17 mouse cellular contexts compared by ENCODE assay signal in the genomic region with DNA sequence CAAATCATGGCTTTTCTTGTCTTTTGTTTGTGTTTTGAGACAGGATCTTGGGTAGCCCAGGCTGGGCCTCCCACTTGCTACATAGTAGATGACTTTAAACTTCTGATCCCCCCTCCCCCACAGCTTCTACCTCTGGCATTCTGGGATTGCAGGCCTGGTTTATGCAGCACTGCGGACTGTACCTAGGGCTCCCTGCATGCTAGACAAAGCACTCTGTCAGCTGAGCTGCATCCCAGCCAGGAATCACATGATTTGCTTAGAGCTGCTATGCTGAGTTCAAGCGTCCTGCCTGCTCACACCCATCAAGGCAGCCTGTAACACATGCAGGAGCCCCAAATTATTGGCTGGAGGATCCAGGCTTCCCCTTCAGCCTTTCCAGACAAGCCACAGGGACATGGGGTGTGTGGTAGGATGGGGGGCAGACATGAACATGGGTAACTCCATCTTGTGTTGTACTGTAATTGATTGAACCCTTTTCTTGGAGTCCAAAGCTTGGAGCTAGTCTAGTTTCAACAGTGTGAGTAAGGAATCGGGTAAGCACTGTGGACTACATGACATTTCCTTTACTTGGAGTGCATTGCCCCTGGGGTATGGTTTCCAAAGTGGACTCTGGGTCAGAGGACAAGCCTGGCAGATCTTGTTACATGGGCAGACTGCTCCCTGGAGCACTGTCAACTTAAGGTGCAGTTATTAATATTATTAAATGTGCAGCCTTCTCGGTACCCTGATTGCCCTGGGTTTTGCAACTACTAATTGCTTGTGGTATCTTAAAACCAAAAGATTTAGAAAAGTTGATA. TPM values are rescaled to one million over a fixed set of nuclear protein-coding genes. Genes with fewer than 3 reads are reported as not detected.
DNase-seq lines count a peak whose midpoint lies in the region; ATAC-seq lines count a peak whose summit lies in the region.
"Had no signal": no experiment of that assay in that cellular context is flagged by ENCODE, and none has a peak within 500 bp of the region (broad histone marks: within the 10 kb centered on the region; RNA-seq: fewer than 3 reads in every experiment).

No protein-coding gene starts in this region.

- H3K4me2 ChIP-seq in heart, embryonic 12.5 days = no peak overlapping the region
- H3K4me2 ChIP-seq: forebrain, embryonic 13.5 days; midbrain, embryonic 12.5 days; neural tube, embryonic 12.5 days had no signal

- H3K9ac ChIP-seq in heart, embryonic 12.5 days = peak overlapping the region; percentile 40
- H3K9ac ChIP-seq: forebrain, embryonic 13.5 days; midbrain, embryonic 12.5 days; neural tube, embryonic 12.5 days had no signal

- peak overlapping the region; percentile 52 for H3K27ac ChIP-seq in heart, embryonic 12.5 days (ENCODE audit: poor library complexity, severe bottlenecking)
- peak overlapping the region; percentile 32 for H3K27ac ChIP-seq in limb, embryonic 10.5 days
- H3K27ac ChIP-seq: forebrain, embryonic 13.5 days; kidney, postnatal 0 days; midbrain, embryonic 12.5 days; neural tube, embryonic 12.5 days had no signal

- 52% methylated on average over 4 of the region's 4 CpGs for WGBS in heart, embryonic 12.5 days
- 62% methylated on average over 4 of the region's 4 CpGs for WGBS in limb, embryonic 10.5 days

- ATAC-seq in heart, embryonic 12.5 days (ENCODE audit: insufficient number of reproducible peaks, low FRiP score) = peak; percentile 40; the same call in 1 of the 2 replicates
- ATAC-seq: CD4-positive, CD25-positive, alpha-beta regulatory T cell, adult 4 months; forebrain, embryonic 13.5 days had no signal

- peaks cover 11% of the 10 kb centered on the region; the same call in 1 of the 2 replicates for H3K36me3 ChIP-seq in heart, embryonic 12.5 days
- H3K36me3 ChIP-seq in limb, embryonic 10.5 days = peaks cover 6% of the 10 kb centered on the region; the same call in 1 of the 2 replicates
- H3K36me3 ChIP-seq: midbrain, embryonic 12.5 days; neural tube, embryonic 12.5 days had no signal

- DNase-seq in heart, adult 9 months (ENCODE audit: low spot score in 2 of 2) = no peak
- DNase-seq in kidney, postnatal 25 days = peak; percentile 33 to 56
- DNase-seq in kidney, adult 9 months = no peak
- DNase-seq in adipocyte (ENCODE audit: low spot score) = peak; percentile 89
- no peak for DNase-seq in limb, embryonic 10.5 days (ENCODE audit: low spot score)
- no peak for DNase-seq in retina, embryonic 14.5 days (ENCODE audit: low spot score)
- DNase-seq: cerebellum, adult 2 months; layer of hippocampus, postnatal 36 days; lung, postnatal 14 days; right cerebral cortex, adult 18-20 months; thymus, postnatal 14 days had no signal

- H3K4me1 ChIP-seq in heart, embryonic 12.5 days (replicated peaks) = peaks cover 51% of the 10 kb centered on the region
- H3K4me1 ChIP-seq in limb, embryonic 10.5 days = peaks cover 14% of the 10 kb centered on the region
- H3K4me1 ChIP-seq: forebrain, embryonic 13.5 days; midbrain, embryonic 12.5 days had no signal

- H3K27me3 ChIP-seq in heart, embryonic 12.5 days (replicated peaks) = no peaks in the 10 kb centered on the region
- no peaks in the 10 kb centered on the region for H3K27me3 ChIP-seq in limb, embryonic 10.5 days (ENCODE audit: low read depth, poor library complexity, severe bottlenecking)
- H3K27me3 ChIP-seq: forebrain, embryonic 13.5 days; midbrain, embryonic 12.5 days; neural tube, embryonic 12.5 days had no signal

- no peaks in the 10 kb centered on the region for H3K9me3 ChIP-seq in heart, embryonic 12.5 days (replicated peaks)
- H3K9me3 ChIP-seq in limb, embryonic 10.5 days (replicated peaks) = no peaks in the 10 kb centered on the region
- H3K9me3 ChIP-seq: forebrain, embryonic 13.5 days; midbrain, embryonic 12.5 days; neural tube, embryonic 12.5 days had no signal

- H3K4me3 ChIP-seq in heart, embryonic 12.5 days = no peak overlapping the region
- H3K4me3 ChIP-seq in limb, embryonic 10.5 days = no peak overlapping the region
- H3K4me3 ChIP-seq: forebrain, embryonic 13.5 days; midbrain, embryonic 12.5 days; neural tube, embryonic 12.5 days had no signal

RNA-seq across cellular contexts. Expression of a gene that starts 17.0 kb away (rescaled TPM):
- 11.6 and 14.0 TPM in 2 replicates for polyA plus RNA-seq in heart, embryonic 12.5 days (2016; fragmentation: Nextera tagmentation; extraction: Ambion mirVana)
- polyA plus RNA-seq in limb, embryonic 10.5 days (2016; fragmentation: Nextera tagmentation; extraction: Ambion mirVana) = 5.4 and 6.3 TPM in 2 replicates

RNA-seq across cellular contexts. Expression of a gene that starts 57.2 kb away (rescaled TPM):
- 73.0 and 75.6 TPM in 2 replicates for polyA plus RNA-seq in heart, embryonic 12.5 days (2016; fragmentation: Nextera tagmentation; extraction: Ambion mirVana)
- 78.5 and 93.0 TPM in 2 replicates for polyA plus RNA-seq in limb, embryonic 10.5 days (2016; fragmentation: Nextera tagmentation; extraction: Ambion mirVana)

Comparison
In these comparisons a context has a peak if more than half of its experiments do, and no peak if none do; other contexts are left out.
1. DNase-seq: peak in kidney, postnatal 25 days (2 of 2) and adipocyte (single experiment); none in heart, adult 9 months (0 of 2), kidney, adult 9 months (single experiment), limb, embryonic 10.5 days (single experiment) and retina, embryonic 14.5 days (single experiment).